Mouse (Mus musculus) adrenal gland, adult 18-20 months (tissue): Measurements from ENCODE around the gene Arhgap32. TPM values are rescaled to one million over a fixed set of nuclear protein-coding genes. Genes with fewer than 3 reads are reported as not detected.
"Not testable (repeated sequence)": the region's sequence is repeated elsewhere in the genome, so short reads cannot be mapped to it uniquely, and the experiment has no call there.

Experiments
- DNase-seq, 2 experiments: peaks; one replicate each; pipeline ENCODE4 v3.0.0; 2021 to 2022; ENCODE audit warnings: low spot score in 2 of 2
- total RNA-seq, 2 experiments: library from RNA; stranded (reverse); gene quantifications; 1 replicate in 1 of 2; 2 replicates in 1 of 2; pipeline ENCODE4 v1.2.3; 2021

Gene Arhgap32
- total RNA-seq, 2 experiments from 2014 or later, result 55.3 to 74.8 TPM

GRCm38 (mm10) chr9:32136680-32137295 is 20.9 kb downstream of the Arhgap32 start:
- no peak for DNase-seq

GRCm38 (mm10) chr9:32137697-32138426 is 21.9 kb downstream of the Arhgap32 start:
- DNase-seq, result no peak

GRCm38 (mm10) chr9:32138616-32139015 is 22.7 kb downstream of the Arhgap32 start:
- no peak for DNase-seq

GRCm38 (mm10) chr9:32139641-32140040 is 23.7 kb downstream of the Arhgap32 start:
- no peak for DNase-seq

- DNase-seq, result no peak
Observed at GRCm38 (mm10) chr9:32142834-32143233, 26.9 kb downstream of the Arhgap32 start.

GRCm38 (mm10) chr9:32143451-32143850 is 27.5 kb downstream of the Arhgap32 start:
- DNase-seq, result no peak

GRCm38 (mm10) chr9:32146257-32146996 is 30.5 kb downstream of the Arhgap32 start:
- DNase-seq, result no peak

- DNase-seq, result no peak
Observed at GRCm38 (mm10) chr9:32149241-32149640, 33.3 kb downstream of the Arhgap32 start.

- no peak for DNase-seq
Observed at GRCm38 (mm10) chr9:32149836-32150642, 34.1 kb downstream of the Arhgap32 start.

GRCm38 (mm10) chr9:32154727-32155371 is 38.9 kb downstream of the Arhgap32 start:
- no peak for DNase-seq

GRCm38 (mm10) chr9:32156706-32157105 is 40.8 kb downstream of the Arhgap32 start:
- no peak for DNase-seq

- DNase-seq, result no peak
Observed at GRCm38 (mm10) chr9:32157201-32157600, 41.3 kb downstream of the Arhgap32 start.

- DNase-seq, result peak; percentile 66 to 73
Observed at GRCm38 (mm10) chr9:32158837-32159543, 43.1 kb downstream of the Arhgap32 start.

GRCm38 (mm10) chr9:32159724-32160123 is 43.8 kb downstream of the Arhgap32 start:
- DNase-seq, result no peak

GRCm38 (mm10) chr9:32162792-32163191 is 46.9 kb downstream of the Arhgap32 start:
- no peak for DNase-seq

- DNase-seq, result not testable (repeated sequence)
Observed at GRCm38 (mm10) chr9:32163820-32164219, 47.9 kb downstream of the Arhgap32 start.

- no peak for DNase-seq
Observed at GRCm38 (mm10) chr9:32168546-32169137, 52.7 kb downstream of the Arhgap32 start.

- no peak for DNase-seq
Observed at GRCm38 (mm10) chr9:32170713-32171112, 54.8 kb downstream of the Arhgap32 start.

- no peak for DNase-seq
Observed at GRCm38 (mm10) chr9:32176612-32177011, 60.7 kb downstream of the Arhgap32 start.

GRCm38 (mm10) chr9:32181170-32181569 is 65.2 kb downstream of the Arhgap32 start:
- no peak for DNase-seq
